Mouse (Mus musculus) G1E (cell line): Measurements from ENCODE around the gene Rimkla.

Experiments used
- CTCF ChIP-seq: IDR thresholded peaks from 2 replicates; pipeline ENCODE4 v1.5.1; 2012; ENCODE audit warnings: low read depth, low read length, inconsistent platforms, mixed read lengths
- GATA2 ChIP-seq: IDR thresholded peaks from 2 replicates; pipeline ENCODE4 v1.6.1; 2012; ENCODE audit warnings: low read depth, low read length, inconsistent platforms, borderline replicate concordance

DNA sequence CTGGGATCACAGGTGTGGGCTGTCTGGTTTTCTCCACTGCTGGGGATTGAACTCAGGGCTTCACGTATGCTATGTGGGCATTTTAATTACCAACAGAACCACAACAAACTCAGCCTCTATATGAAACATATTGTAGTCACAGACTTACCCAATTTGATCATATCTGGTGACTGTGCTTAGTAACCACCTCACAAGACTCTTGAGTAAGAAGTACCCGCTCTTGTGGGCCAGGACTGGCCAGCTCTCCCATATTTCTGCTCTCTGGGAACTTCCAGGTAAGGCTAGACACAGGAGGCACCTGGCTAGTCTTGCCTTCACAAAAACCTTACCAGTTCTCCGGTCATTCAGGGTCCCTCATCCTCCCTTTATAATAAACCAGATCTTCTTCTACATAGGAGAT, 30.0 kb downstream of the Rimkla start:
- TF ChIP-seq GATA2, result no peak
- no peak for TF ChIP-seq CTCF
